Mouse (Mus musculus) cerebellum, adult 9-10 months (tissue): ENCODE measurements around the gene Lekr1.
A peak's percentile ranks its signal among the peaks of the same experiment; 100 is the strongest.

Source experiments
- DNase-seq: peaks from one replicate; pipeline ENCODE4 v3.0.0; 2022

Lekr1 gene

DNA sequence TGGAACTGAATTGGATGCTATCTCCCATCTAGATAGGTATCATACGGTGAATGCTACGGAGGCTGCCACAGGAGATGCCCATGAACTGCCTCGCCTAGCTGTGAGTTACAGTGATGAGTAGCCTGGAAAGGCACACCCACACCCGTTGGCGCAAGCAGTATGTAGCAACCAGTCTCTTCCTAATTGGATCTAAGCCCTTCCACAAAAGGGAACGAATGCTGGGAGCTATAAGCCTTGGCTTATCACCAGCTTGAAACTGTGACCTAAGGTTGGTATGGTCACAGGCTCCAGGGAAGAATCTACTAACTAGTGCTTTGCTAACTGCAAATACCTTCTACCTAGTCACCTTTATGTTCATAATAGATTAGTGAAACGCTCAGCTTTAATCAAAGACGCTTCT is 175.1 kb downstream of the Lekr1 start:
- DNase-seq = no peak

DNA sequence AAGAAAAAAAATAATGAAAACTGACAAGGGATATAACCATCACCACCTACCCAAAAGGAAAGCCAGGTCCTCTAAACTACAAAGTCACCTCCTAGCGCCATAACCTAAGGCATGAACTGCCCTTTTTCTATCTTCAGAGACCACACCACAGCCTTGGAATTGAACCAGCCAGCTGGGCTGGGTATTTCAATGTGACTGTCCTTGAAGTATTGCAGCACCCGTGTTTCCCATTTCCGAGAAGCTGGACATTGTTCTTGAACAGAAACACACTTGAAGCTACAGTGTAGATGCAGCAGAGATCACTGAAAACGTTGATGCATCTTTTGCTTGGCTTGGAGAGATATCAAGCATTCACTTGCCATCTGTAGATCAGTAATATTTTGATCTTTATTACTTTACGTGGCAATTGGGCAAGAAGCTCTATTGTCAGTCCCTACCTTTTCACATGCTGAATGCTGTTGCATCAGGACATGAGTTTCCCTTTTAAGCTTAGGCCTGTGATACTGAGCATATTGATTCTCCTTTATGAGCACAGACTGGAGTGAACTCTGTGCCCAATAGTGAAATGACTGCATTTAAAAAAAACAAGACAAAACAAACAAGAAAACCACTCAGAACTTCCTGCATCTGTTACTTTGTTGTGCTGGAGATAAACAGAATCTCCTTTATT is 176.6 kb downstream of the Lekr1 start:
- DNase-seq = no peak

DNA sequence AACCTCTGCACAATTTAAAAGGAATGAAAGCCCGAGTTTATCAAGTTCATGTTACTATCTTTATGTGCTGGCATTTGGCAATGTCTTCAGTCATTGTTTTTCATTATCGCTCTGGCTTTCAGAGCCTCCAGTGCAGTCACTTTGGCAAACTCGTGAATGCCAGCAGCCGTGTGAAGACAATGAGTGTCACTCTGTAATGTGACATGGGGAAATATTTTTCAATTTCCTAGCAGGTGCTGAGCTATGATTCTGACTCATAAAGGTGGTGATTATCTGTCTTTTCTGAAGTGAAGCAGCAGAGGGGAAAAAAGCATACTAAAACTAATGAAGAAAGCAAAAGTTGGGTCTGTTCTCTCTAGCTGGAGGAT is 177.1 kb downstream of the Lekr1 start:
- DNase-seq = no peak

DNA sequence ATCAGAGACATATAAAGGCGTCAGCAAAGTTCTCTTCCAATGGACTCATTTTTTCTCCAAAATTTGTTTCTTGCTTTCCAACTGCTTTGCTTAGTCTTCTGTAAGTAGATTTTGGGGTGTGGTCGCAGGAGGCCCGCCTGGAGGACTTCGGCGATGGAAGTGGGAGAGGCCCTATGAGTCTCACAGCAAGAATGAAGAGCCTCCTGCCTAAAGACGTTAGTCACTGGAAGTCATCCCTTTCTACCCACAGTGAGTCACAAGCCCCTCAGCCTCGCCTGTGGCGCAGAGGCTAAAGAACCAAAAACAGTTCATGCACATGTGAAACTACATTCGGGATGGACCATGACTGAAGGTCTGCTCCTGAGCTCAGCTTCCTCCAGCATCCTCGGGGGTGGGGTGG is 178.3 kb downstream of the Lekr1 start:
- DNase-seq = no peak

DNA sequence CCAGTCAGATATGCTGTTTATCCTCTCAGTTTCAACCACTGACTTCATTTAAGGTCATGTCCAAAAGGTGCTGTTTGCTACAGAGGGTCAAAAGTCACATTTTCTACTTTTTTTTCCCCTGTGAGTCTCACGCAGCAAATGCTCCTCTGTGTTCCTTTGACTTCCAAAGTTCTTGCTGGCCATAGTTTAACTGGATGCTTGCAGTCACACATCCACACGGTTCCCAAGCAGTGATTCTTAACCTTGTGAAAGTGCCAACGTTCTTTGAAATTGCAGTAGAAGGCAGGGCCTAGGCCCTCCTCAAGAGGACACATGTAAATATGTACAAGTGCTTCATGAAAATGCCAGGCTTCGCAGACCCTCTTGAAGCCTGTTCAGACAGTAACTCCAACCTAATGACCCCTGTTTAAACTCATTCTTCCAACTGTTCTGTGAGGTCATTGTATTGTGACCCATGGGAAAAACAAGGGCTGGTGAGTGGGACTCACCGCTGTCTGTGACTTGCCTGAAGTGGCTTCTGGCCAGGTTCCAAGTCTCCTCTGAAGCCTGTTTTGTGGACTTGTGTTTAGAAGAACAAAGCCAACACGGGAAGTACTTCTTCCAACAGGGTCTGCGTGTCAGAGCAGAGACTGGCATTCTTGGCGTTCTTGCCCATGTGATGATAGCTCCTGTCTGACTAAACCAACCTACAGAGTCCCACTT is 179.0 kb downstream of the Lekr1 start:
- DNase-seq = no peak

DNA sequence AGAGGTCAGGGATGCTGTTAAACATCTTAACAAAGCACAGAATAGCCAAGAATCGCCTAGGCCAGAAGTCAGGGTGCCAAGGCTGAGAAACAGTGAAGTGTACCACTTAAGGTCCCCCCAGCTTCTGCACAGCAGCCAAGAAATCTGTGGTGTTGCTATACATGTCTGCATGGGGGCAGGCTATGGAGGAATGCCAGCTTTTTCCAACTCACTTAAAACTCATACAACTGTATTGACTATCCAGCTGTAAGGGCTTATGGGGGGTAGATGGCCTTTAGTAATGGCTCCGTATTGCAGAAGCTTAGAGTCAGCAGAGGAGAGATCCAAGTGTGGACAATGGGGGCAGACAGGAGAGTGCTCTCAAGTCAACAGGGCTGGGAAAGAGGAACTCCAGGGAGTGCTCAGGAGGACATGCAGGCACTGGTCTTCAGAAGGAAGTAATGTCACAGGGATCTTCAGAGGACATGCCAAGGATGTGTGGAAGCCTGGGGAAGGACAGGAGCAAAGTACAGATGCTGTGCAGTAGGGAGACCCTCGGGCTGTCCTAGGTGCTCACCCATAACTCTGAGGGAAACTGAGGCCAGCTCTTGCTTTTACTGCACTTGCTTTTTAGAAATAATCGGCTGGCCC is 181.2 kb downstream of the Lekr1 start:
- DNase-seq = no peak

DNA sequence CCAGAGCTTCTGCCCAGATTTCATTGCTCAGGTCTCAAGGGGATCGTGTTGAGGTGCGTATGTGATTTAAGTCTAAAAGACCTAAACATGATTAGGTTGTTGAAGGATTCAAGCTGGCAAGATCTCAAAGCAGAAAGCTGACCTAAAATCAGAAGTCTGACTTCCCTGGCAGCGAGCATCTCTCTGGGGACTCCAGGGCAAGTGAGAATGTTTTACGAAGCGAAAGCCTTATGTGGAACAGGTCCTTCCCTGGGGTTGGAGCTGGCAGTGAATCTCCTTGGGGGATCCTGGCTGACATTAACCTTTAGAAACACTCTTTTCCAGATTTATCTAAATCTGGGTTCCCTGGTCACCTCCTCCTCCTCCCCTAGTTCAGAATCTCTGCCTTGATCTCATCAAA is 187.7 kb downstream of the Lekr1 start:
- no peak for DNase-seq

DNA sequence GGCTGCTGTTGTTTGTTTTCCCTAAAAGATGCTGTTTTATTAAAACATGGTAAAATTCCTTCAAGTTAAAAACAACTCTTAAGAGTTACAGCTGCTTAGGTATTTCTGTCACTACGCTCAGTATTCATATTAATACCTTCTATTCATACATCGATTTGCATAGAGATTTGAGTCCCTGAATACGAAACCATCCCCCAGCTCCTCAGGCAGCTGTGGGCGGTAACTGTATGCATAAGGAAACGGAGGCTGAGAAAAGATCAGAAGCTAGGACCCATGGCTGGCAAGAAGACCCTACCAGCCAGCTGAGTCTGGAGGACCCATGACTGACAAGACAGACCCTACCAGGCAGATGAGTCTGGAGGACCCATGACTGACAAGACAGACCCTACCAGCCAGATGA is 189.5 kb downstream of the Lekr1 start:
- DNase-seq = no peak

DNA sequence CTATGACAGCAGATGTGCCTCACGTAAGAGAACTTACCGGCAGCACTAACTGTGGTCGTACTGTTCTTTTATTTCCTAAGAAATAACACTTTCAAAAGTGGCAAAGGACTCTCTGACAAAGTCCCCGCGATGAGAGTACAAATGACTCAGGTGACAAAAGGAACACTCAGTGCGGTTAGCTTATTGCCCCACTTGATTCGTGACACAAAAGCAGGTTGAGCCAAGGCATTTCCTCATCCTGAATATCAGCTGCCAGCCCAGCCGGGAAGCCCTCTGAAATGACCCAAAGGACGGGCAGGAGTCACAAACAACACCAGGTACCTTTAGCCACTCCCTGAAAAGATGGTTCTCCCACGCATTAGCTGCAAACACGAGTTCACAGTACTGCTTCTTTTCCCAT is 192.1 kb downstream of the Lekr1 start:
- DNase-seq = no peak

DNA sequence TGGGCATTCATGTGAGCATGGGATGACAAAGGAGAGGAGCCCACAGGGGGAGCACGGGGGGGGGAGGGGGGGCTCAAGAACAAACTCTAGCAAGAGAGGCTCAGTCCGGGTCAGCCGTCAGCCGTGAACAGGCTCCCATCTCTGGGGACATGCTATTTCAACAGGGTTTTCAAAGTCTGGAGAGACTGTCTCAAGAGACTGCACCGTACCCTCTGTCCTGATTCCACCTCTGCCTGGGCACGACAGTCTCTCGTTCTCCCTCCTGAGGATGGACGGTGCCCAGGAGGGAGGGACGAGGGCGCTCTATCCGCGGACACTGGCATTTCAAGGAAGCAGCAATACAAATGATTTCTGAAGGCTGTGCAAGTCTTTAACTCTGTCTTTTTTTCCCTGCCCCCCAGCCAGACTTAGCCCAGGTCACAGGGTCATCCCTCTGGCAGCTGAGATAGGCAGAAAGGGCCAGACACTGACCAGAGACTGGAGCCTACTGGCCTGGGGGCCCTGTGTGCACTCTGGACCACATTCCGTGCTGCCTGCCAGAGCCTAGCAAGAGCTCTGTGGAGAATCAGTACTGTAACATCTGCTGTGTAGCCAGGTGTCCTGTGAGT is 192.8 kb downstream of the Lekr1 start:
- DNase-seq = no peak

DNA sequence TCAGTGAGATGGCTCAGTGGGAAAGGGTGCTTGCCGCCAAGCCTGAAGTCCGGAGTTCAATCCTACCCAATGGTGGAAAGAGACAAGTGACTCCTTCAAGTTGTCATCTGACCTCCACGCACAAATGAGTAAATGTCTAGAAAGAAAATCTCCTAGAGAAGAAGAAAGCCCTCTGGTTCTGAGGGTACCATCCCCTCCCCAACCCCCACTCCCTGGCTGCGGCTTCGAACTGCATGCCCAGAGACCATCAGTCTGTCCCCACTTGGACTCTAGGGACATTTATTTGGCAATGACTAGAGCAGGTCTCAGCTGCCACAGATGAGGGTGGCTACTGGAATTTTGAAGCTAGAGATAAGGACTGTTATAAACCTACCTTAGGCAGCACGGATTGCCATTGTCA is 193.7 kb downstream of the Lekr1 start:
- DNase-seq = no peak

DNA sequence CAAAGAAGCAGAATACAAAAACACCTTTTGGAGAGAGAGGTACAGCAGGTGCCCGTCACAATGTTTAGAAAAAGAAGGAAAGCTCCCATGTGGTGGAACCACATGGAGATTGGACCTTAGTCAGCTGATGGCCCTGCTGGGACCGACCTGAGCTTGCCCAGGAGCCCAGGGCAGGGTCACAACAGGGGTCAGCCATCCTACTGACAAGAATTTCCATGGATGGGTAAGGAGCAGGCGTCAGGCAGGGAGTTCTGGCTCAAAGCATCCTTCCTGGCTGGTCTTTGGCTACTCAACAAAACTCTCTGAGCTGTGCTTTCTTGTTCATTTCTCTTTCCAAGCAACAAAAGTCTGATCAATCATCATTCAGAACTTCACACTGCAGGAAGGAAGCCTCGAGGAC is 194.9 kb downstream of the Lekr1 start:
- DNase-seq = no peak

DNA sequence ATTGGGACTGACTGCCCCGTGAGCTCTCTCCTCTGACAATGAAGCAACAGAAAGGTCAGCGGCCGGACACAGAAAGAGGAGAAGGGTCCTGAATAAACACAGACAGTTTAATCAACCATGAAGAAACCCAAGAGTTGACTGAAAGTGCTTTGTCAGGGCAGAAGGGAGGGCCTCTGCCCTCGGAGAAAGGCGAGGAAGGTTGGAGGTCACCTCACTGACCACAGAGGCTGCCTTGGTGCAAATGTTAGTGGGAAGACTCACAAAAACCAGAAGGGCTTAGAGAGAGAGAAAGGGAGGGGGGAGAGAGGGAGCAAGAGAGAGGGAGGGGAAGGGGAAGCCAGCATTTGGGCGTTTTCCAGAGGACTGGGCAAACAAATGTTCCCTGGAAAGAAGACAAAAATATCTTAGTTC is 195.4 kb downstream of the Lekr1 start:
- DNase-seq = no peak

DNA sequence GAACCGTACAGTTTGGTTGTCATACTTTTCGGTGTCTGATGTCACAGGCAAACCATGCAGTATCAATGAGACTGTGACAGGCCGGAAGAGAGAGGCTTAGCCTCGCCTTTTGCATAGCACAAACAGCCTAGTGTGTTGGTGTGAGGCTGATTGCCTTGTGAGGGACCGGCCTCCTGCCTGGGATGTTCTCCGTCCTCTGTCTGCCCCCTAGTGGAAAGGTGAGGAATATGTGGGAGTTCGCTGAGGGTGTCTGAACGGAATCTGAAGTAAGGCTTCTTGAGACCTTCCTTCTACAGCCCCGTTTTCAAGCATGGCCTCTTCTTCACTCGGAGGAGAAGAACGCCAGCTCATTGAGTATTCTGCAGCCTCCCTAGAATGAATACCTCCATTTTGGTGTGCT is 197.3 kb downstream of the Lekr1 start:
- DNase-seq = peak; percentile 88

DNA sequence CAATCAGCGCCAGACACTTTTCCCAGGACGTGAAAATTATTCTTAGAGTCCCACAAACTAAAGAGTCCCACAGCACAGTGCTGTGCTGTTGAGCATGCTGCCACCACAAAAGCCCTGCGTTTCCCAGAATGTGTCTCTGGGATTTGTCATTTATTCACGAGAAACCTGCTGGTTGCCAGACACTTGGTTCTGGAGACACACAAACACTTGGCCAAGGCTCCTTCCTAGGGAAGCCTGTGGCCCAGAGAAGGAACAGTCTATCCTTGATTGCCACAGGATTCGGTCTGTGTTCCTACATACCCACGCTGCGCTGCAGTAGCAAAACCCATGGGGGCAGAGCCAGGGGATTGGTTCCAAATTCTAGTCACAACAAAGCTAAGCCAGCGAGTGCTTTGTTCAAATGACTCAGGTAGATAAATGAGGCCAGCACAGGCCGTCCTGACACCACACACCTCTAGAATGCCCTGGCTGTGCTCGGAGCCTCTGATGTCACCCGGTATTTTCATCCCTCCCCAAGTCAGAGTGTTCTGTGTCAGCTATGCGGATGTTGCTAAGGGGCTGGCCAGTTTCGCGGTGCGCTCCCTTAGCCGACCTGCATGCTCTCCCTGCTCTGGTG is 197.8 kb downstream of the Lekr1 start:
- DNase-seq = no peak

DNA sequence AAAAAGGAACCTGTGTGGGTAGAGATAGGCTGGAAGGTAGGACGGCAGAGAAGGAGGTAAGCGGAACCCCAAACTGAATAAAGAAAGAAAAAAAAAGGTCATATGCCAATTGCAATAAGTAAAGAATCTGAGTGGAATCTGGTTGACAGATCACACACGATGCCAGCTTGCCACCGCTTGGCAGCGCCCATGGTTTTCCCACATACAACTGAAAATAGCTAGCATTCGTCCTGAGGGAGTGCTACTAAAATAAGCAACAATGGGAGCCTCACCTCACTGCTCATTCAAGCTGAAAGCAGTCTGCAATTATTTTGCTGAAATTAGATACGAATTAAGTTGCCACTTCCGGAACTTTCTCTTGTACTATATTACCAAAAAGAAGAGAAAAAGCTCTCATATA is 202.9 kb downstream of the Lekr1 start:
- DNase-seq = peak; percentile 30

DNA sequence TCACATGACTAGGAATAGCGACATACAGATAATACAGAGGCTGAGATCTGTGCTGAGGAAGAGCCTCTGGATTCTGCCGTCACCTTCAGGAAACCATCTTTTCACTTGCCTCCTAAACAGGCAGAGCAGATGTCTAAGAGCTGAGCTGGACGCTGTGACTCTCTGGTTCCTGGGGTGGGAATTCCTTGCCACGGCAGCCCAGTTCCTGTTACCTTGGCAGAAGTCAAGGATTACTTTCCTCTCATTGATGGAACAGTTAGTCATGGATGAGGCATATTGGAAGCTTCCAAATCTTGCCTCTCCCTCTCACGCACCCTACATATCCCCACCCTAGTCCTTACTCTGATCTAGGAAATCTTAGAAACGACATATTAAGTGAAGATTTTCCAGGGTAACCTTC is 203.7 kb downstream of the Lekr1 start:
- DNase-seq = no peak

DNA sequence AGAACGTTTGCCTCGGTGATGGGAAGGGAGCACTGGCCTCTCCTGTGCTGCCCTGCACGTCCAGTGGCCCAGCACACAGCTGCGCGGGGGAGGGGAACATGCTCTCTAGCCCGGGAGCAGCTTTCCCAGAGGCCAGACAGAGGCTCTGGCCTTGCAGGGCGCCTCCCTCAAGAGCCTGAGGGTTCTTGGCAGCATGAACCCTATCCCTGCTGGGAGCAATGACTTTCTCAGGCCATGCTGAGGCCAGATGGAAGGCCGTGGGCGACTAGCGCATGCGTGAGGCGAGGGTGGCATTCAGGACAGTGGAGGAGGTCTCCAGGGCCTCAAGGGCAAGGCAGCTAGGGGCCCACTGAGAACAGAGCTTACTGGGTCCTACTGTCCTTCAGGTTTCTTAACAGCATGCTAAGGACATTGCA is 205.2 kb downstream of the Lekr1 start:
- peak; percentile 55 for DNase-seq

DNA sequence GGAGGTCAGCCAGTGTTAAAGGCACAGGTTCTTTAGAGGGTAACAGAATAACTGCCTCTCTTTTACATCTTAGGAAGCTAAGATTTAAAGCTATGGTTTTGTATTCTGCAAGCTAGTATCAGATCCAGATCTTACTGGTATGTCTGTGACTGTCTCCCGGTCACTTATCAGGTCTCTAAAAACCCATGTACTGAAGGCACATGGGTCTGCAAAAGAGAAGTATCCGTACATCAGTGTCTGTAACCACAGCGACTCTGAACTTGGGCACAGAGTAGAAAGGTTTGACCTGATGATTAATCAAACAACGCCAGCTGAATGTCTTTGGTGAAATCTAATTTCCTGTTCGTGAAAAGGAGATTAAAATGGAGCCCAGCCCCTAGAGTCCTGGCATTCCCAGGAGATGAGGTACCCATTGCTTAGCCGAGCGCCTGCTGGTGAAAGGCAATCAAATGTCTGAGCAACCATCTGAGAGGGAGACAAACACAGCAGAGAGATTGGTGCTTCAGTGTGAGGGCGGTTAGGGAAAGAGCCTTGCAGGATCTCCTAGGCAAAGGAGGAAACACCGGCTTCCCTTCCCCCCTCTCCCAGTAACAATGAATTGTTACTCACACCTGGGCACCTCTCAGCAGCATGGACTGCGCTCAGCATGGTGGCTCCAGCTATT is 205.7 kb downstream of the Lekr1 start:
- no peak for DNase-seq

DNA sequence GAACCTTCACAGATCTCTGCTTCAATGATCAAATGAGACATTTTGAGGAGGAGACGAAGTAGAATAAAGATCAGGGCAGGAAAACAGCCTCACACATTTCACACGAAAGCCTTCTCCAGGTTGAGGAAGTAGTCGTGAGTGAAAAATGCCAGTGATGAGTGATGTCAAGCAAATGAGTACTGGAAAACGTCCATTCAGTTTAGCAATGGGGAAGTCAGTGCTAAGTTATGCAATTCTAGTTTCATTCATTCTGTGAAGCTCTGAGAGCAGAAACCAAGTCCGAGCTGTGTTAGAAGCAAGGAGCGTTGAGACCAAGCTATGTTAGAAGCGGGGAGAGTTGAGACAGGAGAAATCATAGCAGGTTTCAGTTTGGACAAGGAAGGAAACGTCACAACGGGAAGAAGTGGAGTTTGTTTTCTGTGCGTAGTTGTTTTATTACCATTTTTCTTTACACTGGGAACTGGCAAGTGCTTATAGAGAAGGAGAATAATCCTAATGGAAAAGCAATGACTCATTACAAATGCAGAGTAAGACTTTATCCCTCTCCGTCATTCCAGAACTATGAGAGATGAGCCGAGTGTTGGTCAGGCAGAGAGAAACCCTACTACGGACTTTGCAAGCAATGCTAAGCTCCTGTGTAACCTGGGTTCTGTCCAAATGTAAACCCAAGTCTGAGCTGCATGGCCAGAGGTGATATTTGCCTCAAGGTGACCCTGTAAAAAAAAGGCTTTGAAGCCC is 207.2 kb downstream of the Lekr1 start:
- DNase-seq = no peak
